Mouse (Mus musculus) megakaryocyte-erythroid progenitor cell, adult 5-6 weeks (primary cell): ENCODE measurements at regions not wholly inside any gene's neighbourhood (a gene's known extent, or its start where the extent isn't known, plus 50 kb on each side); places are given as distances from the start of the nearest gene placed in this dataset.

ENCODE experiments used
- ATAC-seq: replicated peaks from 2 replicates; pipeline ENCODE4 v1.8.0; 2016; ENCODE audit warnings: mild to moderate bottlenecking, inconsistent platforms; ENCODE audit not compliant: severe bottlenecking, poor library complexity, low FRiP score, low TSS enrichment

- ATAC-seq, result no peak
Observed at GRCm38 (mm10) chr2:48446617-48447016, 367.3 kb upstream of the Acvr2a start.

GRCm38 (mm10) chr2:48449165-48449842 is 364.6 kb upstream of the Acvr2a start:
- ATAC-seq, result no peak

- 0 out of 2 replicates have a peak, but pooled peaks have one; percentile 47 for ATAC-seq
Observed at GRCm38 (mm10) chr2:48456072-48457040, 357.6 kb upstream of the Acvr2a start.

- ATAC-seq, result no peak
Observed at GRCm38 (mm10) chr2:48457117-48457516, 356.8 kb upstream of the Acvr2a start.

GRCm38 (mm10) chr2:48465483-48465882 is 348.4 kb upstream of the Acvr2a start:
- ATAC-seq, result no peak

- ATAC-seq, result no peak
Observed at GRCm38 (mm10) chr2:48468895-48469294, 345.0 kb upstream of the Acvr2a start.

- no peak for ATAC-seq
Observed at GRCm38 (mm10) chr2:48469357-48469756, 344.6 kb upstream of the Acvr2a start.

- ATAC-seq, result no peak
Observed at GRCm38 (mm10) chr2:48473102-48473501, 340.8 kb upstream of the Acvr2a start.

GRCm38 (mm10) chr2:48474642-48475041 is 339.3 kb upstream of the Acvr2a start:
- ATAC-seq, result no peak

GRCm38 (mm10) chr2:48476777-48477176 is 337.1 kb upstream of the Acvr2a start:
- ATAC-seq, result no peak

GRCm38 (mm10) chr2:48477336-48477735 is 336.6 kb upstream of the Acvr2a start:
- ATAC-seq, result no peak

GRCm38 (mm10) chr2:48479601-48480000 is 334.3 kb upstream of the Acvr2a start:
- no peak for ATAC-seq

- ATAC-seq, result no peak
Observed at GRCm38 (mm10) chr2:48480428-48481191, 333.3 kb upstream of the Acvr2a start.

- ATAC-seq, result no peak
Observed at GRCm38 (mm10) chr2:48481209-48481742, 332.6 kb upstream of the Acvr2a start.

- no peak for ATAC-seq
Observed at GRCm38 (mm10) chr2:48493574-48493973, 320.3 kb upstream of the Acvr2a start.

GRCm38 (mm10) chr2:48494065-48494464 is 319.8 kb upstream of the Acvr2a start:
- no peak for ATAC-seq

- ATAC-seq, result no peak
Observed at GRCm38 (mm10) chr2:48494632-48495031, 319.3 kb upstream of the Acvr2a start.

- no peak for ATAC-seq
Observed at GRCm38 (mm10) chr2:48498047-48498723, 315.7 kb upstream of the Acvr2a start.

- no peak for ATAC-seq
Observed at GRCm38 (mm10) chr2:48499396-48499795, 314.5 kb upstream of the Acvr2a start.
